Mouse (Mus musculus): ENCODE results near the gene Prx.

The Prx gene

GRCm38 (mm10) chr7:27560978-27561377, 61.9 kb downstream of the Prx start:
- DNase-seq: no peak
